Mouse (Mus musculus) testis, adult 2 months (tissue): ENCODE data around the gene Thy1.

Source experiments
- CTCF ChIP-seq: fragments of 200-500 bp; IDR thresholded peaks from 2 replicates; pipeline ENCODE4 v1.5.1; 2012; ENCODE audit warnings: low read depth, mild to moderate bottlenecking, inconsistent platforms, low read length, moderate library complexity; ENCODE audit not compliant: control insufficient read depth, insufficient read depth, insufficient replicate concordance
- POLR2A ChIP-seq: fragments of 200-500 bp; IDR thresholded peaks from 2 replicates; pipeline ENCODE4 v1.6.1; 2012; ENCODE audit warnings: low read depth, mild to moderate bottlenecking, inconsistent platforms, low read length, moderate library complexity; ENCODE audit not compliant: control insufficient read depth

DNA sequence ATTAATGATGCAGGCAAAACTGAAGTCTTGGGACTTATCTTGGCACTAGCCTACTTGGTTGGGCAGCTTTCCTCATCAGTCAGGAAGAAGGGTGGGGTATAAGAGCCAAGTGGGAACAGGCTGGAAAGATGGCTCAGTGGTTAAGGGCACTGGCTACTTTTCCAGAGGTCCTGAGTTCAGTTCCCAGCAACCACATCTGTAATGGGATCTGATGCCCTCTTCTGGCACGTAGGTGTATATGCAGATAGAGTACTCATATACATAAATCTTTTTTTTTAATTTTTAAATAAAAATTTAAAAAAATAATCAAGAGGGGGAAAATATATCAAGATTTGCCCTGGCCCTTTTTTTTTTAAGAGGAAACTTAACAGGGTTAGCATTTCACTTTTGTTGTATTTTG, 22.0 kb downstream of the Thy1 start:
- TF ChIP-seq CTCF: no peak
- TF ChIP-seq POLR2A: no peak
